Mouse (Mus musculus): ENCODE measurements around the gene Vmn1r62.
"Not testable (repeated sequence)": the region's sequence is repeated elsewhere in the genome, so short reads cannot be mapped to it uniquely, and the experiment has no call there.

The Vmn1r62 gene

GRCm38 (mm10) chr7:5673331-5673730 lies at the start of gene Vmn1r62:
Gene Vmn1r62, plus strand, starts transcription at chr7:5673631.
- not testable (repeated sequence) for DNase-seq (ENCODE audit: low read depth, low spot score)

Measured in A20 (cell line).